Comparison of ENCODE assay signal across 7 mouse cellular contexts in genomic region chr5:52618348-52619270, GRCm38 (mm10). TPM values are rescaled to one million over a fixed set of nuclear protein-coding genes. Genes with fewer than 3 reads are reported as not detected.
A peak's percentile ranks its signal among the peaks of the same experiment; 100 is the strongest.
DNase-seq lines count a peak whose midpoint lies in the region; ATAC-seq lines count a peak whose summit lies in the region.

No protein-coding gene starts in this region.

- H3K4me3 ChIP-seq in hindbrain, embryonic 13.5 days = peak overlapping the region; percentile 42
- peak overlapping the region; percentile 39 for H3K4me3 ChIP-seq in midbrain, embryonic 16.5 days (ENCODE audit: low read depth, low read length)

- peak overlapping the region; percentile 84 for H3K27ac ChIP-seq in hindbrain, embryonic 13.5 days
- peak overlapping the region; percentile 73 for H3K27ac ChIP-seq in midbrain, embryonic 16.5 days (ENCODE audit: low read length)

- peak overlapping the region; percentile 72 for H3K4me2 ChIP-seq in hindbrain, embryonic 13.5 days
- H3K4me2 ChIP-seq in midbrain, embryonic 16.5 days (ENCODE audit: low read length) = peak overlapping the region; percentile 65

- no peaks in the 10 kb centered on the region for H3K36me3 ChIP-seq in hindbrain, embryonic 13.5 days
- H3K36me3 ChIP-seq in midbrain, embryonic 16.5 days (ENCODE audit: control insufficient read depth, insufficient read depth, low read length) = no peaks in the 10 kb centered on the region

- DNase-seq in ZHBTc4 (ENCODE audit: low read depth, low spot score) = peak; percentile 43
- peak; percentile 73 to 81 for DNase-seq in cerebellum, postnatal 25 days
- DNase-seq in gastrocnemius, adult 18-20 months (ENCODE audit: low spot score) = peak; percentile 72
- DNase-seq in left cerebral cortex, postnatal 25 days (ENCODE audit: low spot score in 2 of 2) = peak; percentile 82 to 94
- DNase-seq in testis, postnatal 10 days (ENCODE audit: low spot score) = peak; percentile 50

- under 1% methylated on average over 41 of the region's 41 CpGs for WGBS in hindbrain, embryonic 13.5 days
- WGBS in midbrain, embryonic 16.5 days = under 1% methylated on average over 41 of the region's 41 CpGs

- H3K27me3 ChIP-seq in hindbrain, embryonic 13.5 days = 0 out of 2 replicates have a peak, but pooled peaks cover 2% of the 10 kb centered on the region
- no peaks in the 10 kb centered on the region for H3K27me3 ChIP-seq in midbrain, embryonic 16.5 days (ENCODE audit: control insufficient read depth, insufficient read depth, low read depth, low read length)

- H3K9me3 ChIP-seq in hindbrain, embryonic 13.5 days = no peaks in the 10 kb centered on the region
- H3K9me3 ChIP-seq in midbrain, embryonic 16.5 days (replicated peaks; ENCODE audit: control insufficient read depth, low read length, poor library complexity, severe bottlenecking) = no peaks in the 10 kb centered on the region

- ATAC-seq in hindbrain, embryonic 13.5 days (ENCODE audit: low FRiP score) = peak; percentile 76
- peak; percentile 83 for ATAC-seq in midbrain, embryonic 16.5 days

- H3K4me1 ChIP-seq in hindbrain, embryonic 13.5 days (replicated peaks) = peaks cover 40% of the 10 kb centered on the region
- H3K4me1 ChIP-seq in midbrain, embryonic 16.5 days (ENCODE audit: control insufficient read depth, insufficient read depth, low read length) = peaks cover 21% of the 10 kb centered on the region

- intact Hi-C loops in left cerebral cortex, postnatal 25 days (cut with DNase I) = loop anchor here (5.0 kb wide), 1 partner anchor 51 kb away; the partner anchor contains the start of gene Lgi2

- peak overlapping the region; percentile 56 for H3K9ac ChIP-seq in hindbrain, embryonic 13.5 days
- H3K9ac ChIP-seq in midbrain, embryonic 16.5 days (ENCODE audit: low read depth, low read length) = peak overlapping the region; percentile 55

RNA-seq across cellular contexts. Expression of gene Sepsecs, which starts 50.9 kb away (rescaled TPM):
- total RNA-seq in gastrocnemius, adult 18-20 months (2021) = 1 to 10 TPM; 5.2 to 5.6 TPM
- 7.0 and 7.6 TPM in 2 replicates for polyA plus RNA-seq in hindbrain, embryonic 13.5 days (2015; fragmentation: Nextera tagmentation; extraction: Ambion mirVana)
- total RNA-seq in left cerebral cortex, postnatal 25 days (2021) = 10 to 100 TPM; 10.1 TPM
- 7.4 and 7.9 TPM in 2 replicates for polyA plus RNA-seq in midbrain, embryonic 16.5 days (2015; fragmentation: Nextera tagmentation; extraction: Ambion mirVana)

RNA-seq across cellular contexts. Expression of gene Lgi2, which starts 52.3 kb away (rescaled TPM):
- under 1 TPM; 0.84 to 0.88 TPM for total RNA-seq in gastrocnemius, adult 18-20 months (2021)
- polyA plus RNA-seq in hindbrain, embryonic 13.5 days (2015; fragmentation: Nextera tagmentation; extraction: Ambion mirVana) = 2.7 and 3.0 TPM in 2 replicates
- 10 to 100 TPM; 44.6 to 57.0 TPM for total RNA-seq in left cerebral cortex, postnatal 25 days (2021)
- polyA plus RNA-seq in midbrain, embryonic 16.5 days (2015; fragmentation: Nextera tagmentation; extraction: Ambion mirVana) = 4.3 and 5.6 TPM in 2 replicates

Comparison
In these comparisons a context has a peak if more than half of its experiments do, and no peak if none do; other contexts are left out.
1. Peak in every context shown above with its lines: DNase-seq, ATAC-seq, H3K4me3 ChIP-seq and H3K27ac ChIP-seq.
2. RNA of gene Lgi2, which starts 52.3 kb away (total RNA-seq): 44.6 to 57.0 TPM in left cerebral cortex, postnatal 25 days; 0.84 to 0.88 TPM in gastrocnemius, adult 18-20 months; every median in the first group is over 10 times any median in the second.